Mouse (Mus musculus): ENCODE results near the gene E130114P18Rik.

- no peak for TF ChIP-seq CTCF (IDR thresholded peaks at IDR 0.05; ENCODE audit: borderline replicate concordance, insufficient read depth, low read depth, low read length)
- TF ChIP-seq POLR2A (IDR thresholded peaks at IDR 0.05; ENCODE audit: borderline replicate concordance, insufficient read depth, low read length): peak; percentile 88; the same call in 1 of the 2 replicates
Measured at GRCm38 (mm10) chr4:97772084-97772484, 5.8 kb downstream of the E130114P18Rik start.
